ENCODE assay signal across 24 mouse cellular contexts in the genomic region with DNA sequence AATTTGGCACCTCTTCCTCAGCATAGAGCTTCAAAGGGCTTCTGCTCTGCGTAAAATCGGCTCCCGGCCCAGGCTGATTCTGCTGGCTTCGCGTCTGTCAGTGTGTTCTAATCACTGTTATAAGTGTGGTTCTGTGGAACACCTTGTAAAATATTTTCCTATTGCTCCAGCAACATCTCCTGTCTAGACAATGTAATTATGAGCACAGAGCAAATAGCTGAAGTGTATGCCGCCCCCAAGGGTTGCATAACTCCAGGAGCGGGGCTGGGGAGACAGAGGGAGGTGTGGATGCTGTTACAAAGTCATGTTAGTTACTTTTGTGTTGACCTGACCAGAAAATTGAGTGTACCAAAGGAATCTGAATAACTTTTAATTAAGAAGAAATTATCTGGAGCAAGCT.
DNase-seq lines count a peak whose midpoint lies in the region; ATAC-seq and TF ChIP-seq lines count a peak whose summit lies in the region.
"Had no signal": no experiment of that assay in that cellular context is flagged by ENCODE, and none has a peak within 500 bp of the region (broad histone marks: within the 10 kb centered on the region; RNA-seq: fewer than 3 reads in every experiment).

No protein-coding gene starts in this region.

- peak; percentile 23 to 26 for DNase-seq in layer of hippocampus, postnatal 14 days (ENCODE audit: low spot score in 2 of 2)
- no peak for DNase-seq in layer of hippocampus, postnatal 25 days (ENCODE audit: extremely low spot score in 1 of 2, low spot score in 1 of 2)
- DNase-seq in lung, postnatal 0 days (ENCODE audit: low spot score), result no peak
- no peak for DNase-seq in lung, postnatal 25 days (ENCODE audit: low spot score)
- DNase-seq in brain, adult 2 months (ENCODE audit: low read depth, low spot score), result peak; percentile 24
- peak; percentile 18 for DNase-seq in brain, embryonic 14.5 days (ENCODE audit: low read depth)
- DNase-seq in urinary bladder, postnatal 36 days (ENCODE audit: low spot score in 2 of 2), result no peak
- DNase-seq: adrenal gland, adult 2 months; adrenal gland, postnatal 10 days; adrenal gland, postnatal 25 days; cerebellum, adult 11 months; cerebellum, adult 18-20 months; cerebellum, adult 8-10 months; cerebellum, adult 9-11 months; cerebellum, postnatal 14 days; cerebellum, postnatal 36 days; embryo, embryonic 11 days had no signal

- no peaks in the 10 kb centered on the region for H3K36me3 ChIP-seq in lung, postnatal 0 days (ENCODE audit: insufficient read depth, low read length)
- H3K36me3 ChIP-seq: embryonic facial prominence, embryonic 12.5 days; embryonic facial prominence, embryonic 15.5 days; forebrain, embryonic 10.5 days; forebrain, embryonic 12.5 days had no signal

- H3K4me2 ChIP-seq in lung, postnatal 0 days (replicated peaks; ENCODE audit: low read depth, low read length), result no peak overlapping the region
- H3K4me2 ChIP-seq: embryonic facial prominence, embryonic 12.5 days; embryonic facial prominence, embryonic 15.5 days; forebrain, embryonic 12.5 days had no signal

- no peaks in the 10 kb centered on the region for H3K9me3 ChIP-seq in lung, postnatal 0 days (ENCODE audit: low read length)
- H3K9me3 ChIP-seq: embryonic facial prominence, embryonic 12.5 days; embryonic facial prominence, embryonic 15.5 days; forebrain, embryonic 10.5 days; forebrain, embryonic 12.5 days had no signal

- no peak for TF ChIP-seq CTCF in lung, postnatal 0 days (IDR thresholded peaks at IDR 0.05)
- TF ChIP-seq CTCF in brain, embryonic 14.5 days (IDR thresholded peaks at IDR 0.05; ENCODE audit: borderline replicate concordance, extremely low read depth, insufficient read depth, insufficient read length), result no peak

- no peak overlapping the region for H3K9ac ChIP-seq in lung, postnatal 0 days (replicated peaks; ENCODE audit: low read depth)
- H3K9ac ChIP-seq: embryonic facial prominence, embryonic 12.5 days; embryonic facial prominence, embryonic 15.5 days; forebrain, embryonic 12.5 days had no signal

- 47% methylated on average over 7 of the region's 7 CpGs for WGBS in lung, postnatal 0 days

- 0 out of 2 replicates have a peak, but pooled peaks cover 6% of the 10 kb centered on the region for H3K4me1 ChIP-seq in lung, postnatal 0 days (ENCODE audit: insufficient read depth, low read depth, low read length)
- H3K4me1 ChIP-seq: embryonic facial prominence, embryonic 12.5 days; embryonic facial prominence, embryonic 15.5 days; forebrain, embryonic 10.5 days; forebrain, embryonic 12.5 days had no signal

- no peak overlapping the region for H3K4me3 ChIP-seq in lung, postnatal 0 days (ENCODE audit: low read depth, low read length)
- H3K4me3 ChIP-seq: embryonic facial prominence, embryonic 12.5 days; embryonic facial prominence, embryonic 15.5 days; erythroblast, embryonic 14.5 days; forebrain, embryonic 10.5 days; forebrain, embryonic 12.5 days had no signal

- no peak overlapping the region for H3K27ac ChIP-seq in lung, postnatal 0 days (ENCODE audit: low read length)
- H3K27ac ChIP-seq: embryonic facial prominence, embryonic 12.5 days; embryonic facial prominence, embryonic 15.5 days; forebrain, embryonic 10.5 days; forebrain, embryonic 12.5 days had no signal

- TF ChIP-seq POLR2A in brain, embryonic 14.5 days (IDR thresholded peaks at IDR 0.05; ENCODE audit: borderline replicate concordance, extremely low read depth, insufficient read depth, insufficient read length, poor library complexity, severe bottlenecking), result no peak

- no peaks in the 10 kb centered on the region for H3K27me3 ChIP-seq in lung, postnatal 0 days (replicated peaks; ENCODE audit: insufficient read depth, low read length)
- H3K27me3 ChIP-seq: embryonic facial prominence, embryonic 12.5 days; embryonic facial prominence, embryonic 15.5 days; forebrain, embryonic 12.5 days had no signal

- peak; percentile 64 for TF ChIP-seq EP300 in lung, postnatal 0 days (IDR thresholded peaks at IDR 0.05)

- ATAC-seq in lung, postnatal 0 days, result peak; percentile 57; the same call in 1 of the 2 replicates
- ATAC-seq: forebrain, embryonic 14.5 days; forebrain, embryonic 16.5 days had no signal

Comparison
In these comparisons a context has a peak if more than half of its experiments do, and no peak if none do; other contexts are left out.
1. DNase-seq: peak in layer of hippocampus, postnatal 14 days (2 of 2), brain, adult 2 months (single experiment) and brain, embryonic 14.5 days (single experiment); none in layer of hippocampus, postnatal 25 days (0 of 2), lung, postnatal 0 days (single experiment), lung, postnatal 25 days (single experiment) and urinary bladder, postnatal 36 days (0 of 2).